Mouse (Mus musculus): ENCODE data around the gene Pcdh9.

GRCm38 (mm10) chr14:93083140-93083539 is 807.3 kb downstream of the Pcdh9 start:
- TF ChIP-seq CTCF (IDR thresholded peaks at IDR 0.05; ENCODE audit: borderline replicate concordance, extremely low read depth, insufficient read depth, insufficient read length) (no peak), POLR2A (IDR thresholded peaks at IDR 0.05; ENCODE audit: borderline replicate concordance, extremely low read depth, insufficient read depth, insufficient read length, poor library complexity, severe bottlenecking) (no peak)

Measured in brain, embryonic 14.5 days (tissue).